Mouse (Mus musculus): ENCODE results near the gene Msi2. TPM values are rescaled to one million over a fixed set of nuclear protein-coding genes. Genes with fewer than 3 reads are reported as not detected.

The Msi2 gene
- polyA plus RNA-seq, 1 experiment: 6.7 TPM

DNA sequence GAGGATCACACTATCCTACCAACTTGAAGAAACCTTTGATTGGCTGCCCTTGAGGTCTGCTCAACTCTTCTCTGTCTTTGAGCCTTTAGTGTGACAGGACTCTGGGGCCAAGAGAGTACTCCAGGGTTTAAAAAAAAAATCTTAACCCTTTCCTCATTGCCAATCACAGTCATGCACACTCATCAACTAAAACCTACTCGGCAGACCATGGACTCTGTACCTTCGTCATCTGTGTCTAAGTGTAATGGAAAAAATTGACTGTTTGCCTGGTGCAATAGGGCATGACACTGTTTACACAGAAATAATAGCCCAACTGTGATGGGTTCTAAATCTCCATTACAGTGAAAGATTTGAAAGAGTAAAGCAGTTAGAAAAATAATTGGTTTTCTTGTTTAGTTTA, 186.3 kb downstream of the Msi2 start:
- WGBS: 36% methylated on average over 2 of the region's 2 CpGs
- DNase-seq (ENCODE audit: low read depth, low spot score): no peak

DNA sequence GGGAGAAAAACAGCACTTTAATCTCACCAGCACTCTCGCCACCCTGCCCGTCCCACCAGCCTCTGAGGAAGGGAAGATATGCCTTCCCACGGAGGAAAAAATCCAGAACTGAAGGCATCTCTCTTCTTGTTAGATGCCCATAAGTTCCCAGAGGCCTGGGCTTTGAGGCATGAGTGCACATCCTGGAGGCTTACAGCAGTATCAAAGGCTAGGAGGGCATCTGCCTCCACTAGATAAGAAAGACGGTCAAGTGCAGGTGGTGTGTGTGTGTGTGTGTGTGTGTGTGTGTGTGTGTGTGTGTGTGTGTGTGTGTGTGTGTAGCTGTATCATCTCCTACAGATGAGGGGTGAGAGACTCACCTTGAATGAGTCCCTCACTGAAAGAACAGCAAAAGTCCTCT, 188.3 kb downstream of the Msi2 start:
- WGBS: 90% methylated on average over 4 of the region's 4 CpGs

GRCm38 (mm10) chr11:88528522-88529101, 189.7 kb downstream of the Msi2 start:
- 42% methylated on average over 8 of the region's 8 CpGs for whole genome bisulfite sequencing
- DNase-seq (ENCODE audit: low read depth, low spot score): no peak

More for the DNA sequence above, 188.3 kb downstream of the Msi2 start:
- DNase-seq (ENCODE audit: low read depth, low spot score): no peak

DNA sequence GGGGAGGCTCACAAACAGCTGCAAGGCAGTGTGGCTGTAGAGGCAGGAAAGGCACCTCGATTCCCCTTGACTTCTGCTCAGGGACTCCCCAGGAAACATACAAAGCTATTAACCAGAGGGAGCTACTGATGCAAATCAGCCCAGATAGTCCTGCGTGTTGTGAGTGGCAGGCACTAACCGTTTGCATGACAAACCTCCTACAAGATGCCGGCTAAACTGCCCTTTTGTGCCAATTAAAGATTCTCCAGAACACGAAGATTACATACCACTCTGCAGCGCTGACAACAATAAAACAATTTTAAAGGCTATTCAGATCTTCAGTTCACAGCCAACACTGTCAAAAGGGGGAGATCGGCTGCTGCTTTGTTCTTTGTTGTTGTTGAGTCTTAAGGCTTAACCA, 191.6 kb downstream of the Msi2 start:
- DNase-seq (ENCODE audit: low read depth, low spot score): no peak
- 24% methylated on average over 7 of the region's 7 CpGs for WGBS

DNA sequence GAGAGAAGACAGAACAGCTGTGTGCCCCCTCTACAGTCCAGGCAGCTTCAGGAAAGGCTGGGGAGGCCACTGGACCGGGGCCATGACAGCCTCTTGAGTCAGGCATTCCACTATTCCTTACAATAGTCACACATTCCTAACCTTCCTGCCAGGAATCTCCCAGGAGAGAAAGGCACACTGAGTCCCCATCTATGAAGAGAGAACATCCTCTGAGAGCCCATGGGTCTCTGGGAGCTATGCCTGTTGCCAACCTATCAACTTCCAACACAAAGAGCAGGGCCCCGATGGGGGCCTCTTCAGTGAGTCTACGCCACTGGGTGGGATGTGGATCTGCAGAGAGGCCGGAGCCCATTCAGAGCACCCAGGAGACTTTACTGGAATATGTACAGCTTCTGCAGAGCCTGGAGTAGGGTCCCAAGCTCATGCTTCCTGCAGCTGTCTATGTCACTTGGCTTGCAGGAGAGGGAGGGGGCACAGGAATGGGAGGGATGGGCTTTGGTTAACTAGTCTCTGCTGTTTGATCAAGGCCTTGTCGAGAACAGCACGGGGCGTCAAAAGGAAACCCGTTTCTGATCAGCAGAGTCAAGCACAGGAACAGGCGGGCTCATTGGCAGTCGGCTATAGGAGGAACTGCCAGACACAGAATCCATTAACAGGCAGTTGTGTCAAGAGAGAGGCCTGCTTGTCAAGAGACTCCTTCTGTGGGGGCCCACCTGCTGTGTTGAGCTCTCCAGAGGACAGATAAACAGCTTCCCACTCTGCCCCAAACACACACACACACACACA, 193.3 kb downstream of the Msi2 start:
- DNase-seq (ENCODE audit: low read depth, low spot score): no peak
- WGBS: 66% methylated on average over 10 of the region's 10 CpGs

DNA sequence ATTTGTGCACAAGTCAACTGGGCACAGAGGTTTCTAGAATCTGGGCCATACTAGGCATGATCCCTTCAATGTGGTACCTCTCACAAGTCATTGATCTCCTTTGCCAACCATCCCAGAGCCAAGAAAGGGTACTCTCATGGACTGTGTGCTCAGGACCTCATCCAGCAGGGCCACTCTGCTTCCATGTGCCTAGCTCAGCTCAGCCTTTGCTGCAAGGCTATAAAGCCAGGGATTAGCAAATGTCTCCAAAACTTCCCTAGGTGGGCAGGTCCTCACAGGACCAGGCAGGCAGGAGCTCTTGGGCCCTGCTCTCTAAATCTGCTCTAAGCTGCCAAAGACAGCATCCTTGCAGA, 193.9 kb downstream of the Msi2 start:
- no peak for DNase-seq (ENCODE audit: low read depth, low spot score)

DNA sequence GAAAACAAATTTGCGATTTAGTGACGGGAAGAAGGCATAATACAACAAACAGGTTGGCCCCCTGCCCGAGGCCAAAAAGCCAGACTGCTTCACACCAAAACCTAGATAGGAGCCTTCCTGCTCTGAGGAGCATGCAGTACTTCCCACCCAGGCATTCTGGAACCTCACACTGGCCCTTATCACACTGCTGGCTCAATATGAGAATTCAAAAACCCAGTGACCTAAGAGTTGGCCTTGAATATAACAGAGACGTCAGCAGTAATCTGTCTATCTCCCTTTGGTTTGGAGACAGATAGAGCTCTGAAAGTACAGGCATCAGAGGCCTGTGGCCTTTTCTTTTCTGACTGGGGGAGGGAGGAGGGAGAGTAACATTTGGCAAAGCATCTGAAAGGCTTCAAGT, 194.4 kb downstream of the Msi2 start:
- 70% methylated on average over 4 of the region's 4 CpGs for WGBS

DNA sequence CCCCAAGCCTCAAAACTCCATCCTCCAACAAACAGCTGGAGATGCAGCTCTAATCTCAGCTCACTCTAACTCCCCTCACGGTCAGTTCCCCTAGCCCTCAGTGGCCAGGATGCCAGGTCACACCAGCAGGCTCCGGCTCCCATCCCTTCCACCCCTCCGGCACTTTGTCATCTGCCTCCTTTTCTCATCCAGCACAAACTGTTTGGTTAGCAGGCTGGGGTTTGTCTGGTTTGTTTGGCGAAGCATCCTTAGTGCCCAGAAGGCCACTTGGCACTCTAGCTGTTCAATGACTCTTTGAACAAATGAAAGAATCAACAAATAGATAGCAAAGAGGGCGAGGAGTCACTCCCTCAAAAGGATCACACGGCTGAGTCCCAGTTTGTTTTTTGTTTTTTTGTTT, 194.8 kb downstream of the Msi2 start:
- 73% methylated on average over 6 of the region's 6 CpGs for WGBS
- DNase-seq (ENCODE audit: low read depth, low spot score): no peak

More for the DNA sequence above, 194.4 kb downstream of the Msi2 start:
- no peak for DNase-seq (ENCODE audit: low read depth, low spot score)

GRCm38 (mm10) chr11:88522114-88522513, 196.2 kb downstream of the Msi2 start:
- 78% methylated on average over 5 of the region's 5 CpGs for WGBS
- DNase-seq (ENCODE audit: low read depth, low spot score): no peak

DNA sequence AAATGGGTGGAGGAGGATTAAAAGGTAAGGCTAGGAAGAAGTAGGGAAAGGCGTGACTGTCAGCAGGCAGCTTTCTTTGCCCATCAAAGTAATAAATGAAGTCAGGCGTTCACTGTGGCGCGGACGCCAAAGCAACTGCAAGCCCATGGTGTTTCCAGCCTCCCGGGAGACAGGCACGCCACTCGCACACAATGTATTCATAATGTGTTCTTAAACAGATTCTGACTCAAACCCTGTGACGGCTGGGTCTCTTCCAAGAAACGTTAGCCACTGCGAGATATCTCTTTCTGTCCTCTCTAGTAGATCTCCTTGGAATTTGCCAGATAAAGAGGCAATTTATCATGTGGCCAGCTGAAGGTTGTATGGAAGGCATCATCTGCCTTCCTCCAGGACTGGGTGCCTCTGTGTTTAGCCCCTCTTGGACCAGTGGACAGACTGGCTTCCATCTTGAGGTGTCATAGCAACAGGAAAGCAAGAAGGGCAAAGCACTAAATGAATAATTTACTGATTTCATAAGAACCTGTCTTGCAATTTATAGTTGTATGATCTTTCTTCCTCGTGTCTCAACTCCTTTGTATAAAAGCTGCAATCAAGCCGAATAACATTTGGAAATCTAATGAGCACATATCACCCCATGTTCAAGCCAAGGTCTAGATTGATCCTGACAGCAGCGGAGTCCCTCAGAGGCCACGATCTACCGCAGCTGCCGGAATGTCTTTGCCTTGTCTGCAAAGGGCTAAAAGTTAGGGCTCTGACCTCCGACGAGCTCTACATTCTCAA, 197.2 kb downstream of the Msi2 start:
- WGBS: 87% methylated on average over 19 of the region's 19 CpGs
- no peak for DNase-seq (ENCODE audit: low read depth, low spot score)

DNA sequence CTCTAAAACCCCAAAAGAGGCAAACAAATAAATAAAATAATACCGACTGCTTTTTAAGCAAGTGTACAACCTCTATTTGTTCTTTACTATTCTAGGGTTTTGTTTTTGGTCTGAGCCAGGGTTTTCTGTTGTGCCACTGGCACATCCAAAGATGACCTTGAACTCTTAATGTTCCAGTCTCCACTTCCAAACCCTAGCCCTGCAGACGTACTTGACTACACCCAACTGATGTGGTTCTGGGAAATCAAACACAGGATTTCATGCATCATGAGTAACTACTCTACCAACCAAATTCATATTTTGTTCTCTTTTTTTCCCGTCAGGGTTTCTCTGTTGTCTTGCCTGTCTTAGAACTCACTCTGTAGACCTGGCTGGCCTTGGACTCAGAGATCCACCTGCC, 200.0 kb downstream of the Msi2 start:
- WGBS: 88% methylated on average over 3 of the region's 3 CpGs
- DNase-seq (ENCODE audit: low read depth, low spot score): no peak

DNA sequence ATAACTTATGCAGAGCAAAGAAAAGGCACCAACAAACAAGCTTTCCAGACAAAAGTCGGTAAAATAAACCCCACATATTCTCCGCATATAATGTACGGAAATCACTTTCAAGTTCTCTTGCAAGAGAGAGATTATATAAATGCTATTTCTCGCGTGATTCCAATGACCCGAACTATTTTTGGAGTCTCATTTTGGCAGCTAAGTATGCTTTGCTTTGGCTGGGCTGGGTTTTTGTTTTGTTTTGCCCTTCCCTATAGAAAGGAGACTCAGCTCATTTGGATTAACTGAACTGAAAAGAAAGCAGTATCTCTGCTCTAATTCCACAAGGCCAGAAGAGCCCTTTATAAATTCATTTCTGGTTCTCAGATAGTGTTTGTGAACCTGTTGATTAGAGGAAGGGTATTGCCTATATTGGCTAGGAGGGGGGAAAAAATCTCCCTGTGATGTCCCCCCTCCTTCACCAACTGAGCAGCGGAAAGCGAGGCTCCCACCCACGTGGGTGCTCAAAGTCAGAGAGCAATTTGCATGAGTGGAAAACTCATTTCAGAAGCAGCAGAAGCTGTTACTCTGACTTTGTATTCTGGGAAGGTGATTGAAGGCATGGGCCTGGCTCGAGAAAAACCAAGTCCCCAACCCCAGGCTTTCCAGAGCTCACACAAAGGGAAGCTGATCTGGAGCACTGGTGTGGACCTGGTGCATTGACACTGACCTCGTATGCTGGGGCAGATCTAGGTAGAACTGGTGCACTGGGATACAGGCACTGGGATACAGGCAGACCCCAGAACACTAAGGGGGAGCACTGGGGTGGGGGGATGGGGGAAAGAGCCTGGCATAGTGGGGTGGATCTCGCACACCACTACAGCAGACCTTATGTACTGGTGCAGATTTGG, 201.5 kb downstream of the Msi2 start:
- DNase-seq (ENCODE audit: low read depth, low spot score): no peak
- WGBS: 77% methylated on average over 12 of the region's 12 CpGs

GRCm38 (mm10) chr11:88515736-88516583, 202.4 kb downstream of the Msi2 start:
- no peak for DNase-seq (ENCODE audit: low read depth, low spot score)
- 63% methylated on average over 6 of the region's 6 CpGs for WGBS

DNA sequence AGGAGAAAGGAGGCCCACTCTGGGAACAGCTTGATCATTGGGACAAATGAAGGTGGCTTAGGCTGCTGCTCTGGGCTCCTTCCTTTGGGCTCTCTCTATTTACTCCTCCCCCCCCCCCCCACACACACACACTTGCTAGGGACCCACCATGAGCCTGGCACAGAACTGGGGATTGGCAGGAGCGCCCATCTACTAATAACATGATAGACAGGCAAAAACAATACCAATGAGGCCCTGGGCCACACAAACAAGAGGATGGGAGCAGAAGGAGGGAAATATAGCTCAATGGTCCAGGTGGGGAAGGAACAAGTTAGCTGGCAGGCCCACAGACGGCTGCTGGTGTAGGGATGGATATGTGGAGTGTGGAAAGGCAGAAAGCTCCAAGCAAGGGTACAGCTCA, 203.0 kb downstream of the Msi2 start:
- no peak for DNase-seq (ENCODE audit: low read depth, low spot score)
- WGBS: 96% methylated on average over 2 of the region's 2 CpGs

GRCm38 (mm10) chr11:88514151-88514926, 204.0 kb downstream of the Msi2 start:
- 58% methylated on average over 12 of the region's 12 CpGs for WGBS
- no peak for DNase-seq (ENCODE audit: low read depth, low spot score)

DNA sequence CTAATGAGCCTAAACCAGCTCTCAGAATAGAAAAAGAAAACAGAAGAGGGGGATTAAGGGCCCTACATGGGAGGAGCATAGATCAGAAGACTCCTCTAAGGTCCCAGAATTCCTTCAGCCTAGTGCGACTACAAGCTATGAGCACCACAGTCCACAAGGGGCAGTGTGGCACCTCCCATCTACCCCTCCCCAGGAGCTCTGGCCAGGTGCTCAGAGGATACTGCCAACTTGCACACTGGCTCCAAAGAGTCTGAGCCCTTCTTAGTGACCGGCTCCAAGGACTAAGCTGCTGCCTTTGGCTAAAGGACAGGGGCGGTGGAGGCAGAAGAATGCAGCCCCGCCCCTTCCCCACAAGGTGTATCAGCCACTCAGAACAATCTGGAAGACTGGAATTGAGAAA, 205.7 kb downstream of the Msi2 start:
- no peak for DNase-seq (ENCODE audit: low read depth, low spot score)
- 35% methylated on average over 4 of the region's 4 CpGs for WGBS

- DNase-seq (ENCODE audit: low read depth, low spot score): no peak
- WGBS: 69% methylated on average over 8 of the region's 8 CpGs
These were observed 207.9 kb downstream of the Msi2 start for GRCm38 (mm10) chr11:88510282-88510850.

- no peak for DNase-seq (ENCODE audit: low read depth, low spot score)
- WGBS: 86% methylated on average over 4 of the region's 4 CpGs
These were observed 208.8 kb downstream of the Msi2 start for GRCm38 (mm10) chr11:88509464-88509863.
